Mouse (Mus musculus) cerebellum, adult 2 months (tissue): ENCODE measurements at regions not wholly inside any gene's neighbourhood (a gene's known extent, or its start where the extent isn't known, plus 50 kb on each side); places are given as distances from the start of the nearest gene placed in this dataset.

Source experiments
- CTCF ChIP-seq: fragments of 200-500 bp; IDR thresholded peaks from 2 replicates; pipeline ENCODE4 v1.5.1; 2011; ENCODE audit warnings: low read depth, mild to moderate bottlenecking, control low read depth, low read length, moderate library complexity, borderline replicate concordance; ENCODE audit not compliant: insufficient read depth
- POLR2A ChIP-seq: fragments of 200-500 bp; IDR thresholded peaks from 2 replicates; pipeline ENCODE4 v1.6.1; 2011; ENCODE audit warnings: low read length, control low read depth, borderline replicate concordance; ENCODE audit not compliant: insufficient read depth

DNA sequence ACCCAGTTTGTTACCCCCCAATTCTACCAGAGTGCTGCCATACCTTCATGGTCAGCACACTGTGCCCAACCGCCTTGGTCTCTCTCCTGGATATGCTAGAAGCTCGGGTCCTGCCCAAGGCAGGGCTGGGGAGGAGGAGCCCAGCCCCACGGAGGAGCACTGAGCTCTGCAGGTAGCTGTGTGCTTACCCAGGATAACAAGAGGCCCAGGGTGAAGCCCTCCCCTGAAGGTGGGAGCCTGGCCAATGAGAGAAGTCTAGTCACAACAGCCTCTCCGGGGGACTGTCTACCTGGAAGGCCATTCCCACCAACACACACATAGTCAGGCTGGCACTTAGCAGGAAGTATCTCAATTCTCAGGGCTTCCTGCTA is 76.2 kb downstream of the Cryaa start:
- no peak for TF ChIP-seq CTCF
- no peak for TF ChIP-seq POLR2A
